Mouse (Mus musculus): ENCODE measurements around the gene Pus3. TPM values are rescaled to one million over a fixed set of nuclear protein-coding genes. Genes with fewer than 3 reads are reported as not detected.
"Not testable (repeated sequence)": the region's sequence is repeated elsewhere in the genome, so short reads cannot be mapped to it uniquely, and the experiment has no call there.

Pus3 gene
- polyA plus RNA-seq, 1 experiment from 2014 or later: 15.1 TPM

GRCm38 (mm10) chr9:35592903-35593302, 34.5 kb downstream of the Pus3 start:
- no peaks in the 10 kb centered on the region for H3K27me3 ChIP-seq
- H3K27ac ChIP-seq: no peak overlapping the region
- H3K4me3 ChIP-seq: no peak overlapping the region
- no peaks in the 10 kb centered on the region for H3K36me3 ChIP-seq
- H3K9ac ChIP-seq: no peak overlapping the region
- no peaks in the 10 kb centered on the region for H3K4me1 ChIP-seq (replicated peaks)
- no peak for ATAC-seq (ENCODE audit: low FRiP score)
- no peak overlapping the region for H3K4me2 ChIP-seq
- H3K9me3 ChIP-seq: no peaks in the 10 kb centered on the region
- 16% methylated on average over 2 of the region's 2 CpGs for WGBS

GRCm38 (mm10) chr9:35607647-35608405, 49.4 kb downstream of the Pus3 start:
- no peak for ATAC-seq (ENCODE audit: low FRiP score)
- 72% methylated on average over 8 of the region's 8 CpGs for WGBS
- Histone ChIP-seq H3K4me2 (no peak overlapping the region), H3K9ac (no peak overlapping the region), H3K27ac (no peak overlapping the region), H3K4me1 (replicated peaks) (no peaks in the 10 kb centered on the region), H3K4me3 (no peak overlapping the region), H3K9me3 (no peaks in the 10 kb centered on the region), H3K36me3 (no peaks in the 10 kb centered on the region), H3K27me3 (no peaks in the 10 kb centered on the region)

GRCm38 (mm10) chr9:35611841-35612240, 53.4 kb downstream of the Pus3 start, which contains the start of gene Pate4:
Gene Pate4, minus strand, starts transcription at chr9:35611941.
- 83% methylated on average over 1 of the region's 1 CpGs for WGBS
- Histone ChIP-seq H3K27me3 (no peaks in the 10 kb centered on the region), H3K4me2 (no peak within 1 kb of the TSS), H3K36me3 (no peaks in the 10 kb centered on the region), H3K4me1 (replicated peaks) (no peaks in the 10 kb centered on the region), H3K27ac (no peak within 1 kb of the TSS), H3K4me3 (no peak within 1 kb of the TSS), H3K9me3 (no peaks in the 10 kb centered on the region), H3K9ac (no peak within 1 kb of the TSS)
- no peak for ATAC-seq (ENCODE audit: low FRiP score)

GRCm38 (mm10) chr9:35614005-35614404, 55.6 kb downstream of the Pus3 start:
- Histone ChIP-seq H3K27ac (no peak overlapping the region), H3K27me3 (no peaks in the 10 kb centered on the region), H3K36me3 (no peaks in the 10 kb centered on the region), H3K9ac (no peak overlapping the region), H3K4me3 (no peak overlapping the region), H3K9me3 (no peaks in the 10 kb centered on the region), H3K4me1 (replicated peaks) (no peaks in the 10 kb centered on the region), H3K4me2 (no peak overlapping the region)
- 31% methylated on average over 2 of the region's 2 CpGs for WGBS
- no peak for ATAC-seq (ENCODE audit: low FRiP score)

GRCm38 (mm10) chr9:35616784-35617183, 58.4 kb downstream of the Pus3 start:
- WGBS: 77% methylated on average over 2 of the region's 2 CpGs

More at GRCm38 (mm10) chr9:35616784-35617183, 58.4 kb downstream of the Pus3 start:
- not testable (repeated sequence) for H3K4me2 ChIP-seq; H3K4me1 ChIP-seq (replicated peaks); H3K9ac ChIP-seq; H3K36me3 ChIP-seq; H3K27ac ChIP-seq; H3K4me3 ChIP-seq; H3K27me3 ChIP-seq; ATAC-seq (ENCODE audit: low FRiP score); H3K9me3 ChIP-seq

Other genes starting within 250 kb of the Pus3 start
- gene Cdon, start 137.5 kb upstream of the Pus3 start, polyA plus RNA-seq (2015; fragmentation: Nextera tagmentation; extraction: Ambion mirVana): 5.0 and 7.9 TPM in 2 replicates
- gene Gm1113, start 40.3 kb upstream of the Pus3 start, polyA plus RNA-seq (2015; fragmentation: Nextera tagmentation; extraction: Ambion mirVana): not detected in 2 replicates
- 23.5 and 24.1 TPM in 2 replicates for gene Ddx25, start 67 bp upstream of the Pus3 start, polyA plus RNA-seq (2015; fragmentation: Nextera tagmentation; extraction: Ambion mirVana)
- 1.5 and 2.2 TPM in 2 replicates for gene Pate2, start 11.7 kb downstream of the Pus3 start, polyA plus RNA-seq (2015; fragmentation: Nextera tagmentation; extraction: Ambion mirVana)
- gene Hyls1, start 11.8 kb downstream of the Pus3 start, polyA plus RNA-seq (2015; fragmentation: Nextera tagmentation; extraction: Ambion mirVana): 19.7 and 21.3 TPM in 2 replicates
- gene Pate4, start 53.3 kb downstream of the Pus3 start, polyA plus RNA-seq (2015; fragmentation: Nextera tagmentation; extraction: Ambion mirVana): not detected in 2 replicates
- gene Pate3, start 89.6 kb downstream of the Pus3 start, polyA plus RNA-seq (2015; fragmentation: Nextera tagmentation; extraction: Ambion mirVana): not detected in 2 replicates
- gene Pate1, start 128.8 kb downstream of the Pus3 start, polyA plus RNA-seq (2015; fragmentation: Nextera tagmentation; extraction: Ambion mirVana): 0.12 TPM in 1 of 2 replicates, not detected in the other
- gene Gm17677, start 182.5 kb downstream of the Pus3 start, polyA plus RNA-seq (2015; fragmentation: Nextera tagmentation; extraction: Ambion mirVana): not detected in 2 replicates
- gene Gm17727, start 219.5 kb downstream of the Pus3 start, polyA plus RNA-seq (2015; fragmentation: Nextera tagmentation; extraction: Ambion mirVana): not detected in 2 replicates
- gene Gm27235, start 231.5 kb downstream of the Pus3 start, polyA plus RNA-seq (2015; fragmentation: Nextera tagmentation; extraction: Ambion mirVana): not detected in 2 replicates
- gene D730048I06Rik, start 231.5 kb downstream of the Pus3 start, polyA plus RNA-seq (2015; fragmentation: Nextera tagmentation; extraction: Ambion mirVana): not detected in 2 replicates

Data from hindbrain, embryonic 13.5 days (tissue).